Mouse (Mus musculus): Measurements from ENCODE around the gene Flt3. TPM values are rescaled to one million over a fixed set of nuclear protein-coding genes. Genes with fewer than 3 reads are reported as not detected.
A peak's percentile ranks its signal among the peaks of the same experiment; 100 is the strongest.

The Flt3 gene
- polyA plus RNA-seq, 1 experiment from 2014 or later, result 1.8 TPM

- WGBS (ENCODE audit: insufficient replicate concordance), result 4% methylated on average over 17 of the region's 17 CpGs
- DNase-seq, result peak; percentile 45
- no peak overlapping the region for H3K27ac ChIP-seq
- no peak overlapping the region for H3K4me3 ChIP-seq (replicated peaks)
- H3K4me1 ChIP-seq (replicated peaks), result peaks cover 4% of the 10 kb centered on the region; the same call in 1 of the 2 replicates
- ATAC-seq (ENCODE audit: low read depth), result peak; percentile 39; the same call in 1 of the 2 replicates
- no peaks in the 10 kb centered on the region for H3K9me3 ChIP-seq (replicated peaks)
- H3K36me3 ChIP-seq, result no peaks in the 10 kb centered on the region
- H3K4me2 ChIP-seq, result 0 out of 2 replicates have a peak overlapping the region, but pooled peaks have one; percentile 11
- peaks cover 27% of the 10 kb centered on the region for H3K27me3 ChIP-seq
- no peak overlapping the region for H3K9ac ChIP-seq
Observed at GRCm38 (mm10) chr5:147323237-147323917, 76.9 kb downstream of the Flt3 start.

GRCm38 (mm10) chr5:147322183-147322582, 78.1 kb downstream of the Flt3 start, which contains the start of gene Urad:
Gene Urad (minus strand): TSS chr5:147322440.
- no peak for DNase-seq
- H3K27me3 ChIP-seq, result peaks cover 39% of the 10 kb centered on the region
- WGBS (ENCODE audit: insufficient replicate concordance), result 49% methylated on average over 8 of the region's 8 CpGs

GRCm38 (mm10) chr5:147319653-147320052, 80.6 kb downstream of the Flt3 start:
- H3K4me1 ChIP-seq (replicated peaks), result peaks cover 4% of the 10 kb centered on the region; the same call in 1 of the 2 replicates
- H3K9me3 ChIP-seq (replicated peaks), result no peaks in the 10 kb centered on the region
- no peak for DNase-seq
- no peak overlapping the region for H3K4me3 ChIP-seq (replicated peaks)
- H3K27ac ChIP-seq, result no peak overlapping the region
- H3K36me3 ChIP-seq, result no peaks in the 10 kb centered on the region
- H3K9ac ChIP-seq, result no peak overlapping the region
- H3K4me2 ChIP-seq, result no peak overlapping the region
- ATAC-seq (ENCODE audit: low read depth), result no peak
- H3K27me3 ChIP-seq, result peaks cover 64% of the 10 kb centered on the region

More at GRCm38 (mm10) chr5:147322183-147322582, 78.1 kb downstream of the Flt3 start, which contains the start of gene Urad:
- ATAC-seq (ENCODE audit: low read depth), result peak; percentile 60; the same call in 1 of the 2 replicates
- Histone ChIP-seq H3K4me2 (0 out of 2 replicates have a peak within 1 kb of the TSS, but pooled peaks have one; percentile 11), H3K9ac (no peak within 1 kb of the TSS), H3K4me1 (replicated peaks) (peaks cover 4% of the 10 kb centered on the region; the same call in 1 of the 2 replicates), H3K4me3 (replicated peaks) (no peak within 1 kb of the TSS), H3K36me3 (no peaks in the 10 kb centered on the region), H3K27ac (no peak within 1 kb of the TSS), H3K9me3 (replicated peaks) (no peaks in the 10 kb centered on the region)

GRCm38 (mm10) chr5:147317991-147318390, 82.3 kb downstream of the Flt3 start:
- H3K4me3 ChIP-seq (replicated peaks), result no peak overlapping the region
- H3K27ac ChIP-seq, result no peak overlapping the region
- H3K27me3 ChIP-seq, result peaks cover 81% of the 10 kb centered on the region
- H3K4me1 ChIP-seq (replicated peaks), result peaks cover 4% of the 10 kb centered on the region; the same call in 1 of the 2 replicates
- ATAC-seq (ENCODE audit: low read depth) (no peak), DNase-seq (no peak)
- no peaks in the 10 kb centered on the region for H3K9me3 ChIP-seq (replicated peaks)
- 26% methylated on average over 7 of the region's 7 CpGs for WGBS (ENCODE audit: insufficient replicate concordance)
- H3K9ac ChIP-seq, result no peak overlapping the region
- no peaks in the 10 kb centered on the region for H3K36me3 ChIP-seq
- H3K4me2 ChIP-seq, result no peak overlapping the region

- Histone ChIP-seq H3K27me3 (peaks cover 84% of the 10 kb centered on the region), H3K4me3 (replicated peaks) (no peak overlapping the region), H3K9ac (no peak overlapping the region), H3K36me3 (no peaks in the 10 kb centered on the region), H3K9me3 (replicated peaks) (no peaks in the 10 kb centered on the region), H3K27ac (no peak overlapping the region), H3K4me1 (replicated peaks) (no peaks in the 10 kb centered on the region; the same call in 1 of the 2 replicates), H3K4me2 (no peak overlapping the region)
- no peak for DNase-seq
- ATAC-seq (ENCODE audit: low read depth), result no peak
- WGBS (ENCODE audit: insufficient replicate concordance), result 8% methylated on average over 7 of the region's 7 CpGs
Observed at GRCm38 (mm10) chr5:147317321-147317720, 83.0 kb downstream of the Flt3 start.

- Histone ChIP-seq H3K27me3 (peaks cover 87% of the 10 kb centered on the region), H3K4me3 (replicated peaks) (no peak overlapping the region), H3K27ac (no peak overlapping the region), H3K36me3 (no peaks in the 10 kb centered on the region), H3K9me3 (replicated peaks) (no peaks in the 10 kb centered on the region), H3K4me2 (no peak overlapping the region), H3K9ac (no peak overlapping the region), H3K4me1 (replicated peaks) (no peaks in the 10 kb centered on the region; the same call in 1 of the 2 replicates)
- DNase-seq, result no peak
- ATAC-seq (ENCODE audit: low read depth), result no peak
- WGBS (ENCODE audit: insufficient replicate concordance), result 2% methylated on average over 25 of the region's 25 CpGs
Observed at GRCm38 (mm10) chr5:147315432-147316075, 84.7 kb downstream of the Flt3 start.

GRCm38 (mm10) chr5:147314646-147315431, 85.5 kb downstream of the Flt3 start:
- Histone ChIP-seq H3K36me3 (no peaks in the 10 kb centered on the region), H3K9ac (no peak overlapping the region), H3K4me3 (replicated peaks) (no peak overlapping the region), H3K4me2 (no peak overlapping the region), H3K27me3 (peaks cover 94% of the 10 kb centered on the region), H3K27ac (no peak overlapping the region), H3K9me3 (replicated peaks) (no peaks in the 10 kb centered on the region), H3K4me1 (replicated peaks) (no peaks in the 10 kb centered on the region; the same call in 1 of the 2 replicates)
- ATAC-seq (ENCODE audit: low read depth), result no peak
- no peak for DNase-seq
- WGBS (ENCODE audit: insufficient replicate concordance), result 2% methylated on average over 39 of the region's 39 CpGs

- H3K9me3 ChIP-seq (replicated peaks), result no peaks in the 10 kb centered on the region
- no peaks in the 10 kb centered on the region for H3K36me3 ChIP-seq
- H3K4me2 ChIP-seq, result no peak overlapping the region
- no peaks in the 10 kb centered on the region; the same call in 1 of the 2 replicates for H3K4me1 ChIP-seq (replicated peaks)
- no peak for ATAC-seq (ENCODE audit: low read depth)
- H3K27ac ChIP-seq, result no peak overlapping the region
- DNase-seq, result no peak
- WGBS (ENCODE audit: insufficient replicate concordance), result 4% methylated on average over 27 of the region's 27 CpGs
- no peak overlapping the region for H3K4me3 ChIP-seq (replicated peaks)
- H3K9ac ChIP-seq, result no peak overlapping the region
- peaks cover 100% of the 10 kb centered on the region for H3K27me3 ChIP-seq
Observed at GRCm38 (mm10) chr5:147312830-147313685, 87.2 kb downstream of the Flt3 start.

GRCm38 (mm10) chr5:147309786-147310185, 90.5 kb downstream of the Flt3 start:
- no peak for DNase-seq
- Histone ChIP-seq H3K27me3 (peaks cover 100% of the 10 kb centered on the region), H3K27ac (no peak overlapping the region), H3K36me3 (no peaks in the 10 kb centered on the region), H3K4me1 (replicated peaks) (peaks cover 7% of the 10 kb centered on the region; the same call in 1 of the 2 replicates), H3K9me3 (replicated peaks) (no peaks in the 10 kb centered on the region), H3K4me2 (no peak overlapping the region), H3K9ac (no peak overlapping the region), H3K4me3 (replicated peaks) (no peak overlapping the region)
- WGBS (ENCODE audit: insufficient replicate concordance), result 0% methylated on average over 2 of the region's 2 CpGs
- ATAC-seq (ENCODE audit: low read depth), result no peak

- DNase-seq (no peak), ATAC-seq (ENCODE audit: low read depth) (no peak)
- Histone ChIP-seq H3K9me3 (replicated peaks) (no peaks in the 10 kb centered on the region), H3K4me1 (replicated peaks) (peaks cover 7% of the 10 kb centered on the region; the same call in 1 of the 2 replicates), H3K27ac (no peak overlapping the region), H3K27me3 (peaks cover 100% of the 10 kb centered on the region), H3K9ac (no peak overlapping the region), H3K4me2 (no peak overlapping the region), H3K36me3 (no peaks in the 10 kb centered on the region), H3K4me3 (replicated peaks) (no peak overlapping the region)
- WGBS (ENCODE audit: insufficient replicate concordance), result 12% methylated on average over 9 of the region's 9 CpGs
Observed at GRCm38 (mm10) chr5:147308451-147308850, 91.8 kb downstream of the Flt3 start.
